Mouse (Mus musculus) heart, postnatal 36 days (tissue): ENCODE data around the gene Flt3l. TPM values are rescaled to one million over a fixed set of nuclear protein-coding genes. Genes with fewer than 3 reads are reported as not detected.

Source experiments
- DNase-seq, 2 experiments: peaks; one replicate each; pipeline ENCODE4 v3.0.0; 2021 to 2022
- intact Hi-C: fragments of 180-260 bp; cut with DNase I; formaldehyde crosslinking; loops from one replicate; pipeline ENCODE4 v1.15.1; 2025
- total RNA-seq, 2 experiments: library from RNA; stranded (reverse); gene quantifications; 2 replicates each; pipeline ENCODE4 v1.2.3; 2021

Flt3l gene
- total RNA-seq, 2 experiments from 2014 or later, result 7.0 to 16.1 TPM

DNA sequence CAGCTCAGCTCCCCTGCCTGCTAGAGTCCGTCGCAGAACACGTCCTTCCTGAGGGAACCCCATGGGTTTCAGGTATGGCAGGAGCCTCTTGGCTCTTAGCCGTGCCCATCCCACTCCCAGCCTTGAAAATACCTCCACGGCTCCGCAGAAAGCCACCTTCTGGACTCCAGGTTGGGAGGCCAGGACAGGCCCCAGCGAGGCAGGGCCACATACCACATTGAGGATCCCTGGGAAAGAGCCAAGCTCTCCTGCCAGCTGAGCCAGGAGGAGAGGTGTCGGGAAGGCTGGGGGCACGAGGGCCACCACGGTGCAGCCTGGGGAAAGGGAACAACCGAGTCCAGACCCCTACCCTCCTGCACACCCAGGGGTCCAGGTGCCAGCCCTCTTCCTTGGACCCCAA is 11.0 kb upstream of the Flt3l start:
- no peak for DNase-seq
- intact Hi-C loops, result no loop called here

- intact Hi-C loops, result no loop called here
- no peak for DNase-seq
These were observed 9.2 kb upstream of the Flt3l start for GRCm38 (mm10) chr7:45145460-45145859.

- intact Hi-C loops, result no loop called here
- DNase-seq, result no peak
These were observed 8.3 kb upstream of the Flt3l start for GRCm38 (mm10) chr7:45144368-45145174.

GRCm38 (mm10) chr7:45141914-45142313 is 5.7 kb upstream of the Flt3l start:
- intact Hi-C loops, result no loop called here
- no peak for DNase-seq

GRCm38 (mm10) chr7:45141319-45141718 is 5.1 kb upstream of the Flt3l start:
- intact Hi-C loops, result no loop called here
- DNase-seq, result no peak

DNA sequence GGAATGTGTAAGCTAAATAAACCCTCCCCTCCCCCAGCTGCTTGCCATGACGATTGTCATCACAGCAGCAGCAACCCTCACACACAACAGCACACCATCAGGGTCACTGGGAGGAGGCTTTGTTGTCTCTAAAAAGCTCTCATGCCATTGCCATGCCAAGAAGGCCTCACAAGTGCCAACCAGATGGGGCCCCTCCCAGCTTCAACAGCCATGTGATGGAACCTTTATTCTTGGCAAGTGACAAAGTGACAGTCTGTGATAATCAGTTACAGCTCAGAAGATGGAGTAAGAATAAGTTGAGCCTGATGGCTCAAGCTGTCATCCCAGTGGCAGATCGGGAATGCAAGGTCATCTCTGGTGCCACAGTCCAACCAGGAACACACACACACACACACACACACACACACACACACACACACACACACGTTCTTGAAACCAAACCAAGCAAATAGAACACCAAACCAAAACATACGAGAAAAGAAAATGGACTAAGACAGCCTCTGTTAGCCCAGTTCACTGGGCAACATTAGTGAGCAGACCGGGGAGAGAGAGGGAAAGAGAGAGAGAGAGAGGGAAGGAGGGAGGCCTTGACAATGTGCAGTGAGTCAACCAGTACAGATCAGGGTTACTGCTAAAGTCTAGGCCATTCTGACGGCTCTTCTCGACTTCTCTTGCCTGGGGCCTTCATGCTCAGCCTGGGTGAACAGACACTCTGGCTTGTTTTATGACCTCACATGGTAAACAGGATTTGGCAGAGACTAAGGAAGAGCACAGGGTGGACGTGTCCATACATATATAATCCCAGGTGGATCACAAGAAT is 3.9 kb upstream of the Flt3l start:
- intact Hi-C loops, result loop anchor here (5.0 kb wide), 1 partner anchor 158 kb away; no protein-coding TSS in a partner anchor
- no peak for DNase-seq

DNA sequence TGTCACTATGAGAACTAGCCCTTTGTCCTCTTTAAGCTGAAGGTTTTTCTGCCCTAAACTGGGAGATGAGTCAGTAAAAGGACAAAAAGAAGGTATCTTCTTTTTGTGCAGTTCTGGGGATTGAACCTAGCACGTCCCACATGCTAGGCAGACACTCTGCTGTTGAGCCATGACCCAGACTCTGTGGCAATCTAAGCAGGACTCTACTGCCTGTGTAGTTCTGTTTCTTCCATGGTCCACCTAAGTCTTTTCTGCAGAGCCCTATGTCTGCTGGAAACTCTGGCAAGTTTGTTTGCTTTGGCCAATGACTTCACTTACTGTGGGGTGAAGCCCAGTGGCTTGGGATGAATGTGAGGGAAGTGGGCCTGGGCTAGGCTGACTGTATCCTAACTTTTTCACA is 2.2 kb upstream of the Flt3l start:
- no peak for DNase-seq
- intact Hi-C loops, result loop anchor here (5.0 kb wide), 1 partner anchor 156 kb away; no protein-coding TSS in a partner anchor

DNA sequence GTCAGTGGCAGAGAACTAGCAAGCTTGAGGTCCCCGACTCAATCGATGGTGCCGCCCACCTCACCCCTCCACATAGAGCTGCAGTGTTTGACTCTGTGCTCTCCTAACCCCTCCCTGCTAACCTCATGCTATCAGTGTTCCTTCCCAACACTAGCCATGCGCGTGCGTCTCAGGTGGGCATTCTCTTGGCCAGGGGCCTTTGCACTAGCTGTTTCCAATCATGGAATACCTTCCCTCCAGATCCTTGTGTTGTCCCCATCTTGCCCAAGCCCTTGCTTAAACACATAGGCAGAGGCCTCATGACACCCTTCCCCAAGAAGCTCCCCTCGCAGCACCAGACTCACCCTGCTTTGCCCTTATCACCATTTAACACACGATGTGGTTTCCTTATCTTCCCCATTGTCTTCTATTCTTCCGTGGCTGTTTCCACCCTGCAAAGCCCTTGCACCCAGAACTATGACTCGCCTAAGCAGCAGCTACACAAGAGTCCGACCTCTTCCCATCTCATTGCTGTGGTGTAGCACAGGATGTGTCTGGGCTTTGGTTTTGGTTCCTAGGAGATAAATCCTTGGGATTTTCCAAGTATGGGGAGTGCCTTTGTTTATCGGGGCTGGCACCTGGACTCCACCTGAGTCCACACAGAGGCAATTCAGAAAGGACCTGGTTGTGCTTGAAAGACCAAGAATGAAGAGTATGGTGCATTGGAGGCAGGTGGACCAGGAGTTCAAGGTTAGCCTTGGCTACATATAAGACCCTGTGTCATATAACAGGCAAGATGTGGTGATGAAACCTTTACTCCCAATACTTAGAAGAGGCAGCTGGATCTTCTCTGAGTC is 1.2 kb upstream of the Flt3l start:
- no peak for DNase-seq
- intact Hi-C loops, result loop anchor here (5.0 kb wide), 1 partner anchor 155 kb away; no protein-coding TSS in a partner anchor

DNA sequence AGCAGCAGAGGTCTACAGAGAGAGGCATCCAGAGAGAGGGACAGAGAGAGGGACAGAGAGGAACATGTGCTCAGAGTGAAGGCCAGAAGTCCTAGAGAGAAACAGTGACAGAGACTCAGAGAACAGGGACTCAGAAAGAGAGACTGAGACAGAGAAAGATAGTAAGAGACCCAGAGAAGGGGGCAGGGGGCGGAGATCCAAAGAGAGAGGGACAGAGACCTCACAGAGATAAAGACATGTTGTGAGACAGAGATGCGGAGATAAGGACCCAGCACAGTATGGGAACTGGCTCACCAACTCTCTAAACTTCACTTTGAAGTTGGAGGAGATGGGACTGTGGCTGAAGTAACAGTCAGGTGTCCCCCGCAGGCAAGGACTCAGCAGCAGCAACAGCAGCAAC is 862 bp downstream of the Flt3l start:
- intact Hi-C loops, result loop anchor here (5.0 kb wide), 1 partner anchor 153 kb away; no protein-coding TSS in a partner anchor
- DNase-seq, result no peak

DNA sequence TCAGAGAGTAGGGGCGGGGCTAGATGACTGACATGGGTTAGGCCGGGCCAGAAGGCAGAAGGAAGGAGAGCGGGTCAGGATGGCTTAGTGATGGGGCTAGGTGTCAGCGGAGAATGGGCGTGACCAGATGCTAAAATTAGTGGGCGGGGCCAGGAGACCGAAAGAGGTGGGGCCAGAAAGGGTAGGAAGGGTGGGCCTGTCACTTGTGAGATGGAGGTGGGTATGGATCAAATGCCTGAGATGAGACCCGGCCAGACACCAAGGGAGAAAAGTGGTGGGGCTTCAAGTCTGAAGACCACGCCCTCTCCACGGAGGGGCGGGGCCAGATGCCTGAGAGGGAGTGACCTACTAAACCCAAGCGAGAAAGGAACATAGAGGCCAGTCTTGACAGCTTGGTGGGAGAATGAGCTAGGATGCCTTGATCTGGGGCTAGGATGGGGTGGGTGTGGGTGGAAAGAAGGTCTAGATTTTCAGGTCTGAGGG is 1.6 kb downstream of the Flt3l start:
- intact Hi-C loops, result loop anchor here (5.0 kb wide), 1 partner anchor 152 kb away; no protein-coding TSS in a partner anchor
- no peak for DNase-seq

- intact Hi-C loops, result no loop called here
These were observed 2.6 kb downstream of the Flt3l start for GRCm38 (mm10) chr7:45133446-45134159.

GRCm38 (mm10) chr7:45131850-45132249 is 4.4 kb downstream of the Flt3l start:
- DNase-seq, result no peak
- intact Hi-C loops, result no loop called here

More at GRCm38 (mm10) chr7:45133446-45134159, 2.6 kb downstream of the Flt3l start:
- DNase-seq, result no peak

- no peak for DNase-seq
- intact Hi-C loops, result no loop called here
These were observed 6.3 kb downstream of the Flt3l start for GRCm38 (mm10) chr7:45129776-45130512.

- DNase-seq, result peak in 1 of 2 experiments; percentile 68
- intact Hi-C loops, result no loop called here
These were observed 6.9 kb downstream of the Flt3l start for GRCm38 (mm10) chr7:45129318-45129717.

- intact Hi-C loops, result loop anchor here (1.0 kb wide), 1 partner anchor 26 kb away; the partner anchor contains the start of genes Aldh16a1 and Pih1d1
- DNase-seq, result peak; percentile 96 to 98
These were observed 7.5 kb downstream of the Flt3l start, which contains the start of gene Rpl13a for GRCm38 (mm10) chr7:45128624-45129246. Rpl13a (minus strand) TSS chr7:45128761.

GRCm38 (mm10) chr7:45127700-45128224 is 8.5 kb downstream of the Flt3l start:
- no peak for DNase-seq
- intact Hi-C loops, result loop anchor here (1.0 kb wide), 1 partner anchor 27 kb away; the partner anchor contains the start of genes Aldh16a1 and Pih1d1

GRCm38 (mm10) chr7:45126844-45127699 is 9.2 kb downstream of the Flt3l start:
- no peak for DNase-seq
- intact Hi-C loops, result no loop called here
